Mouse (Mus musculus) embryonic fibroblast, embryonic 13.5 days (primary cell): Measurements from ENCODE around the gene Coq4.

Source experiments
- CTCF ChIP-seq: IDR thresholded peaks from 2 replicates; pipeline ENCODE4 v1.5.1; 2011; ENCODE audit warnings: mild to moderate bottlenecking, control low read depth, low read length, moderate library complexity, borderline replicate concordance; ENCODE audit not compliant: insufficient read depth
- POLR2A ChIP-seq: IDR thresholded peaks from 2 replicates; pipeline ENCODE4 v1.6.1; 2011; ENCODE audit warnings: low read depth, mild to moderate bottlenecking, control low read depth, low read length, moderate library complexity

DNA sequence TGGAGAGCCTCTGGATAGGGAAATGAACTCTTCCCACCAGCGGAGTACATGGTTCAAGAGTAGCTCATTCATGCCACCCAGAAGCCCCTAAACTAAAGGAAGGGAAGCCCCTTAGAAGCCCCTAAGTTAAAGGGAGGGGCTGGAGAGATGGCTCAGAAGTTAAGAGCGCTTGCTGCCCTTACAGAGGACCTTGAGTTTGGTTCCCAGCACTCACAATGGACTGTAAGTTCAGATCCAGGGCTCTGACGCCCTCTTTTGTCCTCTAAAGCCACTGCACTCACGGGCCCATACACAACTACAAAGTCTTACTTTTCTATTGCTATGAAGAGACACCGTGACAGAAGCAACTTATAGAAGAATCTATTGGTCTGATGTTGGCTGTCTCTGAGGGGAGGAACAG is 34.9 kb upstream of the Coq4 start:
- TF ChIP-seq CTCF (no peak), POLR2A (no peak)
